Comparison of ENCODE assay signal across 9 mouse cellular contexts in the genomic region with DNA sequence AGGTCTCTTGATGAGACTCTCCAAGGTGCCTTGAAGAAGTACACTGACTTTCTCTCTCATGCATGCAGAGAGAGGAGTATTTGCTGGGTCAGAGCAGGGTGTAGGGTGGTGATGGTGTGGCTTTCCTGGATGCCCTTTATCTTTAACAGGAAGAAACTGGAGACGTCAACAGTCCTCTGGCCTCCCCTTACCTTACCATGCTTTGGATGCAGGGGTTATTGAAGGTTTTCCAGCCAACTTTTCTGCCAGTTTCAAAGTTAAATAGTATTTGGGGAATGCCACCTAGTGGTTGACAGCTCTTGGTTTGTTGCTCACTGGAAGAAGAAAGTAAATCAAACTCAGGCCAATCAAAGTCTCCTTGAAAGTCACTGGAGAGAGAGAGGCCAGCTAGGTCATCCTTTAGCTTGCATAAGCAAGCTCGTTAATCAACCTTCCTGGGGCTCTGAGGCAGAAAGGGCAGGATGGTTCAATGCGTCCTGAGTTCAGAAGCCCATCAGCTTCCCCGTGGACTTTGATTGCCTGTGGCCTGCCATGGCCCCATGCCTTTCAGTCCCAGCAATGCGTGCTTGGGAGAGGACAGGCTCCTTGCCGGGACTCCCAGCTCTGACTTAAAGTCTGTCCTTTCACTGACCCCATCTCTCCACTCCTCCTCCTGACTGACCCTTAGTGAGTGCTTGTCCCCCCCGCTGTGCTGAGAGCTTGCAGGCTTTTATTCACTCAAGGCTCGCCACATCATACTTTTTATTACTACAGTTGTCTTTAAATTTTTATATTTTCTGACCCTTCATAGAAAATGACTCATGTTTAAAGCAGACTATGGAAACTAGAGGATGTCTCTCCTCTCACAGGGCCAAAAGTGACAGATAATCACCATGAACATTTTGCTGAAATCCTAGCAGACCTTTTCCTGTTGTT. TPM values are rescaled to one million over a fixed set of nuclear protein-coding genes. Genes with fewer than 3 reads are reported as not detected.
DNase-seq lines count a peak whose midpoint lies in the region; ATAC-seq and TF ChIP-seq lines count a peak whose summit lies in the region.
"Had no signal": no experiment of that assay in that cellular context is flagged by ENCODE, and none has a peak within 500 bp of the region (broad histone marks: within the 10 kb centered on the region; RNA-seq: fewer than 3 reads in every experiment).

No protein-coding gene starts in this region.

- DNase-seq in left cerebral cortex, postnatal 14 days (ENCODE audit: low spot score in 2 of 2) = peak; percentile 47 to 55
- DNase-seq in left cerebral cortex, adult 8-10 months (ENCODE audit: low spot score in 2 of 2) = no peak
- peak; percentile 50 for DNase-seq in Muller cell, postnatal 12 days (ENCODE audit: inconsistent ontology term)
- DNase-seq in embryonic facial prominence, embryonic 10.5 days (ENCODE audit: low spot score) = peak; percentile 36
- peak; percentile 80 for DNase-seq in lung, postnatal 0 days (ENCODE audit: low spot score)
- peak; percentile 63 for DNase-seq in thymus, postnatal 25 days
- no peak for DNase-seq in right cerebral cortex, adult 18-20 months

- no peak for TF ChIP-seq EP300 in lung, postnatal 0 days (IDR thresholded peaks at IDR 0.05)

- H3K4me2 ChIP-seq in lung, postnatal 0 days (replicated peaks; ENCODE audit: low read depth, low read length) = no peak overlapping the region
- H3K4me2 ChIP-seq: liver, embryonic 15.5 days had no signal

- H3K27ac ChIP-seq in embryonic facial prominence, embryonic 10.5 days (replicated peaks) = no peak overlapping the region
- peak overlapping the region; percentile 34; the same call in 1 of the 2 replicates for H3K27ac ChIP-seq in lung, postnatal 0 days (ENCODE audit: low read length)
- H3K27ac ChIP-seq: liver, embryonic 15.5 days had no signal

- ATAC-seq in inflammation-experienced regulatory T-cells, adult 6 months = peak; percentile 64
- ATAC-seq in lung, postnatal 0 days = peak; percentile 49

- no peak overlapping the region for H3K9ac ChIP-seq in lung, postnatal 0 days (replicated peaks; ENCODE audit: low read depth)
- H3K9ac ChIP-seq: liver, embryonic 15.5 days had no signal

- intact Hi-C loops in left cerebral cortex, postnatal 14 days (cut with DNase I) = no loop called here

- peak; percentile 72 for TF ChIP-seq CTCF in lung, postnatal 0 days (IDR thresholded peaks at IDR 0.05)

- H3K4me1 ChIP-seq in embryonic facial prominence, embryonic 10.5 days = peaks cover 18% of the 10 kb centered on the region
- no peaks in the 10 kb centered on the region for H3K4me1 ChIP-seq in lung, postnatal 0 days (ENCODE audit: insufficient read depth, low read depth, low read length)
- H3K4me1 ChIP-seq: liver, embryonic 15.5 days had no signal

- H3K36me3 ChIP-seq in embryonic facial prominence, embryonic 10.5 days (replicated peaks) = no peaks in the 10 kb centered on the region
- H3K36me3 ChIP-seq in lung, postnatal 0 days (ENCODE audit: insufficient read depth, low read length) = no peaks in the 10 kb centered on the region
- H3K36me3 ChIP-seq: liver, embryonic 15.5 days had no signal

- no peak overlapping the region for H3K4me3 ChIP-seq in embryonic facial prominence, embryonic 10.5 days
- no peak overlapping the region for H3K4me3 ChIP-seq in lung, postnatal 0 days (ENCODE audit: low read depth, low read length)
- H3K4me3 ChIP-seq: liver, embryonic 15.5 days had no signal

- WGBS in embryonic facial prominence, embryonic 10.5 days = 28% methylated on average over 8 of the region's 8 CpGs
- 24% methylated on average over 8 of the region's 8 CpGs for WGBS in lung, postnatal 0 days

- H3K9me3 ChIP-seq in embryonic facial prominence, embryonic 10.5 days = no peaks in the 10 kb centered on the region
- no peaks in the 10 kb centered on the region for H3K9me3 ChIP-seq in lung, postnatal 0 days (ENCODE audit: low read length)
- H3K9me3 ChIP-seq: liver, embryonic 15.5 days had no signal

- H3K27me3 ChIP-seq in embryonic facial prominence, embryonic 10.5 days (replicated peaks; ENCODE audit: low read depth, poor library complexity, severe bottlenecking) = peaks cover 6% of the 10 kb centered on the region
- H3K27me3 ChIP-seq in lung, postnatal 0 days (replicated peaks; ENCODE audit: insufficient read depth, low read length) = no peaks in the 10 kb centered on the region
- H3K27me3 ChIP-seq: liver, embryonic 15.5 days had no signal

RNA-seq across cellular contexts. Expression of a gene that starts 31.3 kb away (rescaled TPM):
- 1 to 10 TPM; 8.3 to 8.6 TPM for total RNA-seq in left cerebral cortex, postnatal 14 days (2021)
- total RNA-seq in left cerebral cortex, adult 8-10 months (2022) = 1 to 10 TPM; 6.2 to 9.9 (median 7.2) TPM
- polyA plus RNA-seq in embryonic facial prominence, embryonic 10.5 days (2016; fragmentation: Nextera tagmentation; extraction: Ambion mirVana) = 56.7 and 58.0 TPM in 2 replicates
- 10 to 100 TPM in 1 of 3 experiments, 1 to 10 TPM in 2; 4.5 to 10.9 (median 4.7) TPM for polyA plus RNA-seq in inflammation-experienced regulatory T-cells, adult 6 months (2017; shearing (Covaris generic))
- 13.6 and 16.4 TPM in 2 replicates for polyA plus RNA-seq in lung, postnatal 0 days (2015; fragmentation: Nextera tagmentation; extraction: Ambion mirVana)

Comparison
In these comparisons a context has a peak if more than half of its experiments do, and no peak if none do; other contexts are left out.
1. DNase-seq: peak in left cerebral cortex, postnatal 14 days (2 of 2), Muller cell, postnatal 12 days (single experiment), embryonic facial prominence, embryonic 10.5 days (single experiment), lung, postnatal 0 days (single experiment) and thymus, postnatal 25 days (single experiment); none in left cerebral cortex, adult 8-10 months (0 of 2) and right cerebral cortex, adult 18-20 months (single experiment).